Mouse (Mus musculus) testis, adult 2 months (tissue): ENCODE measurements around the gene 2200002D01Rik.

Source experiments
- CTCF ChIP-seq: fragments of 200-500 bp; IDR thresholded peaks from 2 replicates; pipeline ENCODE4 v1.5.1; 2012; ENCODE audit warnings: low read depth, mild to moderate bottlenecking, inconsistent platforms, low read length, moderate library complexity; ENCODE audit not compliant: control insufficient read depth, insufficient read depth, insufficient replicate concordance
- POLR2A ChIP-seq: fragments of 200-500 bp; IDR thresholded peaks from 2 replicates; pipeline ENCODE4 v1.6.1; 2012; ENCODE audit warnings: low read depth, mild to moderate bottlenecking, inconsistent platforms, low read length, moderate library complexity; ENCODE audit not compliant: control insufficient read depth

GRCm38 (mm10) chr7:29288942-29289638, 40.8 kb upstream of the 2200002D01Rik start, which contains the start of gene Ppp1r14a:
- peak; percentile 82 for TF ChIP-seq CTCF
- peak; percentile 61 for TF ChIP-seq POLR2A
